Mouse (Mus musculus): Measurements from ENCODE around the gene Fscn3.

Fscn3 gene

DNA sequence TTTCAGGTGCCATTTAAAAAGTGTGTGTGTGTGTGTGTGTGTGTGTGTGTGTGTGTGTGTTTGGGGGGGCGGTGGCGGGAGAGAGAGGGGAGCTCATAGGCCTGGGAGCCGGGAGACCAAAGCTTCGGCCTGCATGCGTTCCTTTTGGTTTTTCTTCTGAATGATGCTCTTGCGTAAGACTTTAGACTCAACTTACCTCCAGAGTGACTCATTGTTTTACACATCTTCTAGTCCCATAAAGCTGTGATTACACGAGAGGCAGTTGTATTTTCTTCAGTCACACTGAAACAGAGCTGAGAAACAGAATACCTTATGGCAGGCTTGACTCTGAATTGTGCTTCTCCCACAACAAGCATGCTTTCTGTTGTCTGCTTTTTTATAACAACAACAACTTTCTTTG, 59.3 kb downstream of the Fscn3 start:
- DNase-seq (ENCODE audit: low spot score) = no peak
